Mouse (Mus musculus): ENCODE data around the gene C1qb.

DNA sequence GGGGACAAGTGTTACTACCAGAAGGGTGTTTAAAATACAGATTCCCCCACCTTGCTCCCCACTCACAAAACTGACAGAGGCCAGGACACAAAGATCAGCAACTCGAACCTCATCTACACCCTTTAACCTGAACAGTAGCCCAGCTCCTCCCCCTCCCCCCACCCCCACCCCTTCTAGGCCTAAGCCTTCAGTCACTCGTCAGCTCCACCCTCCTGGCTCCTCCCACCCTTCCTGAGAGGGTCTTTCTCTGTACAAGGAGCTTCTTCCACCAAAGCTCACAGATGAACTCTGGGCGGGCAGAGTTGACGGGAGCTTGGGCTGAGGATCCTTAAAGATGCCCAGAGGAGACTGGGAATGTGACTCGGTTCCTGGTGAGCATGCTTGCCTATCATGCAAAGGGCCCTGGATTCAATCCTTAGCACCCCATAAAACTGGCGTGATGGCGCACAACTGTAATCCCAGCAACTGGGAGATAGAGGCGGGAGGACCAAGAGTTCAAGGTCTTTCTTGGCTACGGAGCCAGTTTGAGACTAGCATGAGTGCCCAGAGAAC is 55.6 kb downstream of the C1qb start:
- TF ChIP-seq CTCF (IDR thresholded peaks at IDR 0.05), result no peak
- TF ChIP-seq EP300 (IDR thresholded peaks at IDR 0.05), result no peak

Measured in lung, postnatal 0 days (tissue).